Mouse (Mus musculus) spleen, adult 2 months (tissue): Measurements from ENCODE around the gene Il17c. TPM values are rescaled to one million over a fixed set of nuclear protein-coding genes. Genes with fewer than 3 reads are reported as not detected.

Source experiments
- DNase-seq, 2 experiments: peaks; one replicate each; pipeline versions ENCODE4 v3.0.0 to v3.0.0-alpha.2; 2012 to 2021; ENCODE audit warnings: low spot score in 2 of 2, low read depth in 1 of 2
- H3K27ac ChIP-seq: fragments of 200-500 bp; 2 replicates; pipeline ENCODE4 v1.5.1; 2012; ENCODE audit warnings: low read length, inconsistent platforms; ENCODE audit not compliant: insufficient read depth
- H3K27me3 ChIP-seq: fragments of 200-500 bp; 2 replicates; pipeline ENCODE4 v1.6.1; 2012; ENCODE audit warnings: mild to moderate bottlenecking, moderate library complexity, low read length, inconsistent platforms; ENCODE audit not compliant: control insufficient read depth, insufficient read depth
- H3K36me3 ChIP-seq: fragments of 200-500 bp; 2 replicates; pipeline ENCODE4 v1.6.1; 2012; ENCODE audit warnings: mild to moderate bottlenecking, low read length, inconsistent platforms; ENCODE audit not compliant: control insufficient read depth, insufficient read depth
- H3K4me1 ChIP-seq: fragments of 200-500 bp; 2 replicates; pipeline ENCODE4 v1.6.1; 2011; ENCODE audit warnings: inconsistent platforms; ENCODE audit not compliant: control insufficient read depth, insufficient read depth, insufficient read length
- H3K4me3 ChIP-seq: fragments of 200-500 bp; 2 replicates; pipeline ENCODE4 v1.5.1; 2011; ENCODE audit warnings: mild to moderate bottlenecking, inconsistent platforms; ENCODE audit not compliant: insufficient read depth, insufficient read length; ENCODE audit errors: extremely low read depth
- CTCF ChIP-seq: fragments of 200-500 bp; IDR thresholded peaks from 2 replicates; pipeline ENCODE4 v1.5.1; 2011; ENCODE audit warnings: mild to moderate bottlenecking, inconsistent platforms; ENCODE audit not compliant: insufficient read depth, insufficient read length, insufficient replicate concordance; ENCODE audit errors: extremely low read depth
- POLR2A ChIP-seq: fragments of 200-500 bp; IDR thresholded peaks from 2 replicates; pipeline ENCODE4 v1.6.1; 2011; ENCODE audit warnings: low read depth, low read length, inconsistent platforms
- WGBS: fragments of 180-500 bp; shearing (Covaris S2); methylation state at CpG from one replicate; pipeline ENCODE4 v1.1.7; 2018; 5-methylcytosine and 5-hydroxymethylcytosine counted together
- polyA plus RNA-seq: library from polyadenylated mRNA; depleted of rRNA; stranded (reverse); fragments of >200 nt; gene quantifications from 2 replicates; pipeline ENCODE4 v1.2.3, GENCODE M21; 2012

Il17c gene
- polyA plus RNA-seq, 1 experiment = 0.28 TPM

DNA sequence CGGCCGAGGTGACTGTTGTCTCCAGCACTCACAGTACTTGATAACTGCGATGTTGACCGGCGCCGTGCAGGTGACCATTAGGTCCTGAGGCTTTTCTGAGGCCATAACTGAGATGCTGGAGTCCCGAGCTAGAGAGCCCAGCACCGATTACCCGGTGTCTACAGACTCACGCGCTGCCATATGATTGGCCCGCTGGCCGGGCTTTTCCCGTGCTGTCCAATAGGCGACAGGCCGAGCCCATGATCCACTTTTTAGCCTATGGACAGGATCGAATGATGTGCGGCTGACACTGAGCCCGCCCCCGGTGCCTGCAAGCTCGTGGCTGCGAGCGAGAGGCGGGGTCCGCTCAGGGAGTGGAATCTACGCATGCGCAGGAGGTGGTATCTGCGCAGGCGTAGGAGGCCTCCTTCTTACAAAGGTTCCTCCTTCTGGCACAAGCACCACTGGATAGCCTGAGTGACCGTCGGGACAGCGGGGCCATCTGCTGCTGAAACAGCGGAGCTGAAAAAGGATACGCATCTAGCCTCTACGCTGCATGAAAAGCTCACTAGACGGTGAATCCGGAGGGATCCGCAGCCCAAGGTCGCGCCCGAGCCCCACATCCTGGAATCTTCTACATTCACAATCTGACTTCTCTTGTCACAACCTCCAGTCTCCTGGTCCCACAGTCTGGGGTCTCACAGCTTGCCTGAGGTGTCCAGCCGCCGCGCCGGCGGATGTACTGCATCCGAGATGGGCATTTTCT is 21.6 kb downstream of the Il17c start, which contains the start of gene Mvd:
TSS of gene Mvd (minus strand) at position 161 of the 745 bp plus-strand sequence.
- Histone ChIP-seq H3K4me3 (peak within 1 kb of the TSS; percentile 76), H3K27me3 (no peaks in the 10 kb centered on the region), H3K27ac (peak within 1 kb of the TSS; percentile 74), H3K4me1 (peaks cover 7% of the 10 kb centered on the region; the same call in 1 of the 2 replicates), H3K36me3 (no peaks in the 10 kb centered on the region; the same call in 1 of the 2 replicates)
- peak; percentile 97 to 98 for DNase-seq
- TF ChIP-seq POLR2A = peak; percentile 88; the same call in 1 of the 2 replicates
- TF ChIP-seq CTCF = peak; percentile 38; the same call in 1 of the 2 replicates
- under 1% methylated on average over 47 of the region's 47 CpGs for WGBS

DNA sequence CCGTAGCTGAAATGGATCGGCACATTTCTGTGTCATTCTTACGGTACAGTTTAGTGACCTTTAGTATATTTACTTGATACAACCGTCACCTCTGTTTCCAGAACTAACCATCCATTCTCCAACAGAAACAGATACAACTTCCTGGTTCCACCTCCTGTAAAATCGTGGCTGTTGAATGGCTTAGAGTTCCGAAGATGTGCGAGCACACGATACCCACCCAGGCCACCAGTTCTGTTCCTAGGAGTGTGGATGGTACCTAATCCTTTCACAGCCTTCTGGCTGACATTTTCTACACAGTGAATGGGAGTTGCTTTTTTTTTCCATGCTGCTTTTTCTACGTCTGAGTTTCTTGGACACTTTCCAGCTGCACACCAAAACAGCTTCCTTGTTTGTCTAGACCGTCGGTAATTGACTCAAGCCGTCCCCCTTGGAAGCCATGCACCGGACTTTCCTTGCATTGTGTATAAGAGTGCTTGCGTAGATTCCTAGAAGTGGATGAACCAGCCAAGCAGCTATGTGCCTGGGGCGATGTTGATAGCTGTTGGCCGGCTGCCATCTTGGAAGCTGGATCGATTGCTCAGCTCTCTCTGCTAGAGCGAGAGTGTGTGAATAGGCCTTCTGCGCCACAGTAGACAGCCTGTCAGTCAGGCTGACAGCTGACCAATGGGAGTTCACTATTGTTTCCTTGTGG is 22.4 kb downstream of the Il17c start:
- WGBS = 3% methylated on average over 19 of the region's 19 CpGs
- TF ChIP-seq CTCF (no peak), POLR2A (no peak)
- Histone ChIP-seq H3K4me1 (peaks cover 7% of the 10 kb centered on the region; the same call in 1 of the 2 replicates), H3K27me3 (no peaks in the 10 kb centered on the region), H3K4me3 (peak overlapping the region; percentile 70), H3K27ac (peak overlapping the region; percentile 74), H3K36me3 (no peaks in the 10 kb centered on the region; the same call in 1 of the 2 replicates)
- peak in 1 of 2 experiments; percentile 37 for DNase-seq

DNA sequence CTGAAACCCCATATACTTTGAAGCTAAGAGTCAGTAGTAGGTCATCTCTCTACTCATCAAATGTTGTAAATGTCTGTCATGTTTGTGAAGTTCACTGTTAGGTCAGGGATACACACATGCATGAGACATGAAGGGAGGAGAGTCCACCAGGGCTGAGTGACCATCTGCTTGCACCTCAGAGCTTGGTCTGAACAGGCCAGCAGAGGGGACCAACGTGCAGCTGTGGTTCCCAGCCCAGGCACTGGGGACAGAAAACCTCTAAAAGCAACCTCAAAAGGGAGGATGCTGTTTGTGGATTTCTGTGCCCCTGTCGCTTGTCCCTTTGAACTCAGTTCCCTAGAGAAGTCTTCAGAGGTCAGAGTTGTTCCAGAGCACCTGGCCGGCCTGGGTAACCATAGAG is 23.4 kb downstream of the Il17c start:
- H3K27me3 ChIP-seq = no peaks in the 10 kb centered on the region
- 16% methylated on average over 3 of the region's 3 CpGs for WGBS

DNA sequence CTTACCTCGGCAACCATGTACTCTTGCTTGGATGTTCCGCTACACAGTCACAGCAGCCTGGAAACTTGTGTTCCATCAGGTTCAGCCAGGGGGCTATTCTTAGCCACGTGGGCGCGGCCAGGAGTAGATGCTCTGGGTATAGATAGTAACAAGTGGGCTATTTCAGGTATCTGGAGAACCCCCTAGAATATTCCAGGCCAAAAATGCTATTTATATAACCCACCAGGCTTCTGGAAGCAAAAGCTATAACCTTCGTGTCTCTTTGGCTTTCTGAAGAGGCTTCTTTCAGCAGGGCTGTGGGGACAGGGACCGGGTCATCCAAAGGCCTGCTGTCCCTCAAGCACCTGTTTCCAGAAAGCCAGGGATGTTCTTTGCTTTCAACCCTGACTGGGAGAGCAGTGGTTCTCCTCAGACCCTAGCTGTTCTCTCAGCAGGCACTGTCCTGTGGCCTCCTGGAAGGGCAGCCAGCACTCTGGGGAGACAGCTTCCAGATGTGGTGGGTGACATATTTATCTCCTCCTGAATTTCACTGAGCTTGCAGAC is 29.4 kb downstream of the Il17c start:
- Histone ChIP-seq H3K4me1 (no peaks in the 10 kb centered on the region), H3K27ac (no peak overlapping the region), H3K4me3 (no peak overlapping the region), H3K27me3 (no peaks in the 10 kb centered on the region), H3K36me3 (no peaks in the 10 kb centered on the region)
- no peak for DNase-seq
- 76% methylated on average over 7 of the region's 7 CpGs for WGBS
- TF ChIP-seq CTCF = no peak
- no peak for TF ChIP-seq POLR2A

More for the DNA sequence above, 23.4 kb downstream of the Il17c start:
- no peaks in the 10 kb centered on the region for H3K36me3 ChIP-seq
- TF ChIP-seq CTCF = no peak
- TF ChIP-seq POLR2A = no peak
- no peak overlapping the region for H3K4me3 ChIP-seq
- peaks cover 7% of the 10 kb centered on the region; the same call in 1 of the 2 replicates for H3K4me1 ChIP-seq
- H3K27ac ChIP-seq = no peak overlapping the region
- no peak for DNase-seq

DNA sequence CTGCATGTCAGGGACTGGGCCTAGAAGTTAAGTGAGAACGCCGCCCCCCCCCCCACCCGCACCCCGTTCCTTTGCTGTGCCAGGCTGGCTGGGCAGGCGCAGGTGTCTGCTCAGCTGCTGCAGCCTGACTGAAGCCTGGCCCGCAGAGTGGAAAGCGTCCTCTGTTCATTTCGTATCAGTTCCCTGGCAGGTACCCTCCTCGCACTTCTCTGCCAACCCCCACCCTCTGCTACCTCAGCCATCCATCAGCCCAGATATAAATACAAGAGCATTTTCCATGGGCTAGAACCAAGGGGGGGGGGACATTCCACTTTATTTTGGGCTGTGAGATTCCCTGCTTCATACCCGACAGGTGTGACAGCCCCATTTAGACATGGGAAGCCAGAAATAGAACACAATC is 30.3 kb downstream of the Il17c start:
- TF ChIP-seq POLR2A (no peak), CTCF (no peak)
- Histone ChIP-seq H3K4me1 (no peaks in the 10 kb centered on the region), H3K4me3 (no peak overlapping the region), H3K36me3 (no peaks in the 10 kb centered on the region), H3K27ac (no peak overlapping the region), H3K27me3 (no peaks in the 10 kb centered on the region)
- WGBS = 91% methylated on average over 10 of the region's 10 CpGs
- DNase-seq = no peak

DNA sequence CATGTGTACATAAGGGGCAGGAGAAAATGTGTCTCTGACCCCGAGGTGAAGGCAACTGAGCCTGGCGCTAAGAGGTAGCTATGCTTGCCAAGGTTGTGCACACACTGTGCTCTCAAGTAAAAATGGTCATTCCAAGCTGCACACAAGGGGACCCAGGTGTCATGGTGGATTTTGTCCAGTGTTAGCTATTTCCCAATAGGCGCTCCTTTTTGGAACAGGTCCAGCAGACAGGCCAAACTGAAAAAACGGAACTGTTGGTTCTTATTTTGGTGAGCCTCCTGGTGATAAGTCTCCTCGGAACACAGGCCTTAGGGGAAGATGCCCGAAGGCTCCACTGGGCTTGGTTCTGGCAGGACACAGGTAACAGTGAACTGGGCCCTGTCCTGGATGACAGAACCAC is 32.6 kb downstream of the Il17c start:
- Histone ChIP-seq H3K4me1 (no peaks in the 10 kb centered on the region; the same call in 1 of the 2 replicates), H3K36me3 (no peaks in the 10 kb centered on the region), H3K4me3 (no peak overlapping the region), H3K27me3 (no peaks in the 10 kb centered on the region), H3K27ac (no peak overlapping the region)
- TF ChIP-seq CTCF = no peak
- TF ChIP-seq POLR2A = no peak
- 79% methylated on average over 6 of the region's 6 CpGs for WGBS
- DNase-seq = no peak
